Mouse (Mus musculus) T-cell, adult 2 months (primary cell): Measurements from ENCODE around the gene Vpreb1.
A peak's percentile ranks its signal among the peaks of the same experiment; 100 is the strongest.

ENCODE experiments used
- DNase-seq: peaks from one replicate; pipeline ENCODE4 v3.0.0; 2022; ENCODE audit warnings: low spot score

Vpreb1 gene

GRCm38 (mm10) chr16:16855541-16855940 is 15.1 kb downstream of the Vpreb1 start:
- DNase-seq = no peak

DNA sequence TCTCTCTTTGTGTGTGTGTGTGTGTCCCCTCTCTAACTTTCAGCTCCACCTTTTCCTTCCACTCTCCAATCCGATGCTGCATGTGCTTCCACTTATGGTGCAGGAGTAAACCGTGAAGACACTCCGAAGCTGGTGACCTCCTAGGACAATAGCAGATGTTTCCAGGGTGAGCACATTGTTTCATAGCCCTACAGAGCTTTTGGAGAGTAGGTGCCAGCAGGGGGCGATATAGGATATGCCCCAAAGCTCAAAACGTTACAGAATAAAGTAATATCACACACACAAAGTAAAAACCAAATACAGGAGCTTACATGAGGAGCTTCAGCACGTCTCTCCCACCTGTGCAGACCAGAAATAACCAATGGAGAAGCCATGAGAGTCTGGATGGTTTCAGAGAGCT is 15.8 kb downstream of the Vpreb1 start:
- DNase-seq = peak; percentile 56

DNA sequence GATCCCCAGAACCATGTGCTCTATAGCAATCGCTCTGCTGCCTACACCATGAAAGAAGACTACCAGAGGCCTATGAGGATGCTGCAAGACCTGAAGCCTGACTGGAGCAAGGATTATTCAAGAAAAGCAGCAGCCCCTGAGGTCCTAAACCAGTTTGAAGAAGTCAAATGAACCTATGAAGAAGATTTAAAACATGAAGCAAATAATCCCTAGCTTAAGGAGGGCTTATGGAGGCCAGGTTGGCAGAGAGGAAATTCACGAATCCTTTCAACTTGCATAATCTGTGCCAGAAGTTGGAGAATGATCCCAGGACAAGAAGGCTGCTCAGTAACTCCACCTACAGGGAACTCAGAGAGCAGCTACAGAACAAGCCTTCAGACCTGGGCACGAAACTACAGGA is 18.2 kb downstream of the Vpreb1 start:
- no peak for DNase-seq

GRCm38 (mm10) chr16:16849196-16849595 is 21.4 kb downstream of the Vpreb1 start:
- DNase-seq = no peak

DNA sequence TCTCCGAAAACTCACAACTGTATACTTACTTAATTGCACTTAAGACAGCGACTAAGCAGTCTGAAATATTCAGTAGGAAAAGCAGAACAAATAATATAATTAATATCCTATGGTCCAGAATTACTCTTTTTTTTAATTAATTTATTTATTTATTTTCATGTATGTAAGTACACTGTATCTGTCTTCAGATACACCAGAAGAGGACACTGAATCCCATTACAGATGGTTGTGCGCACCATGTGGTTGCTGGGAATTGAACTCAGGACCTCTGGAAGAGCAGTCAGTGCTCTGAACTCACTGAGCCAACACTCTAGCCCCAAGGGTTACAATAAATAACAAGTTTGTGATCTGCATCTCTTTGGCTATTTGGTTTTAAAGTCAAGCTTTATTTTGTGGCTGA is 41.0 kb downstream of the Vpreb1 start:
- no peak for DNase-seq

DNA sequence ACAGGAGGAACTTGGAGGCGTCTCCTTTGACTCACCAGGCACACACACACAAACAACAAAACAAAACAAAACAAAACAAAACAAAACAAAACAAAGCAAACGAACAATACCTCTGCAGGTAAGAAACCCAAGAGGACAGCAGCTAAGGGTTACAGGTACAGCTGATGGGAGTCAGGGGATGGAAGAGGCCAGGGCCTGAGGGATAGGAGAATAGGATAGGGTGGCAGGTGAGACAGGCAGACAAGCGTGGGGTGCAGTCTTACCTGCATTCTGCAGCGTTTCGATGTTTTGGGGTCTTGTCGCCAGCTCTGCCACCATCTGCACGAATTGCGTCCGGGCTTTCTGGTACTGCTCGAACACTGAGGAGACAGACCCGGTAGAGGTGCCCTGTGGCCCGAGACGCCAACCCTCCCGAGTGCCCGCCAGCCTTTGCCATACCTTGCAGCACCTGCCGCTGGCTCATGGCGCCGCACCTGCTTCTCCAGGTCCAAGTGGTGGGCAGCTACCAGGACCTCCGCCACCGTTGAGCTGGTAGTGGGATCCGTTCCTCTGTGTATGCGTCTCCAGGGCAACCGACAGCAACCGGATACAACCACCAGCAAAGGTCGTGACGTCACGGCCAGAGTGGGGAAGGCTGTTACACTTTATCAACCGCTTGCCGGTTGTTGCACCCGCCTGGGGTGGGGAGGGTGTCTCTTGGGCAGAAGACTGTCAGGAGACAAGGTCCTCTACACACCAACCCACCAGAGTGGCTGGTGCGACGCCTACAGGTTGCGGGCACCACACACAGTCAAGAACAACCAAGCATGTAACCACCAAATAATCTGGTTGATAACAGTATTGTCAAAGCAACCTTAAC is 41.7 kb downstream of the Vpreb1 start, which contains the start of gene Spag6l:
Gene Spag6l (minus strand): TSS at position 700 of the 859 bp plus-strand sequence.
- peak; percentile 88 for DNase-seq

GRCm38 (mm10) chr16:16826223-16826622 is 44.4 kb downstream of the Vpreb1 start:
- DNase-seq = no peak

DNA sequence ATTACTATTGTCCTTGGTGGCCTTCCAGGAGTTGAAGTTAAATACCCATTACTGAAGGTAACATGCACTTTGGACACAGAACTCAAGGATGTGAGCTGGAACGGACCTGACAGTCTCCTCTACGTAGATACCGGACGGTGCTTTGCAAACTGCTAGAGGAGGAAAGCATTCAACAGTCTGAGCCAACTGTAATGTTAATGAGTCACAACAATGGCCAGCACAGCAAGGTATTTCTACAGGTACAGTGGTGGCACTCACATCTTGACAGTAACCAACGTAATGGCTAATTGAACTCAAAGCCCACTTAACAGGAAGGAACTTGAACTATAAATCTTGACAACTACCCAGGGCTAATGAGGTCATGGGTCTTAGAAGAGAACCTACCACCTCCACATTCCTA is 45.2 kb downstream of the Vpreb1 start:
- DNase-seq = no peak
